Mouse (Mus musculus): ENCODE data around the gene Whamm.
A peak's percentile ranks its signal among the peaks of the same experiment; 100 is the strongest.

GRCm38 (mm10) chr7:81583512-81583911 lies 12.4 kb downstream of the Whamm start:
- TF ChIP-seq CTCF (IDR thresholded peaks at IDR 0.05) (peak; percentile 36), EP300 (IDR thresholded peaks at IDR 0.05) (no peak)

Measured in lung, postnatal 0 days (tissue).